Comparison of ENCODE assay signal across 9 mouse cellular contexts in genomic region chr2:71955637-71956036, GRCm38 (mm10). TPM values are rescaled to one million over a fixed set of nuclear protein-coding genes. Genes with fewer than 3 reads are reported as not detected.
A peak's percentile ranks its signal among the peaks of the same experiment; 100 is the strongest.
DNase-seq lines count a peak whose midpoint lies in the region; ATAC-seq lines count a peak whose summit lies in the region.
"Had no signal": no experiment of that assay in that cellular context is flagged by ENCODE, and none has a peak within 500 bp of the region (broad histone marks: within the 10 kb centered on the region; RNA-seq: fewer than 3 reads in every experiment).

No protein-coding gene starts in this region.

- no peaks in the 10 kb centered on the region for H3K27me3 ChIP-seq in midbrain, embryonic 10.5 days (ENCODE audit: low read depth, poor library complexity, severe bottlenecking)
- no peaks in the 10 kb centered on the region for H3K27me3 ChIP-seq in midbrain, embryonic 15.5 days (replicated peaks)
- H3K27me3 ChIP-seq: neural tube, embryonic 12.5 days had no signal

- ATAC-seq in midbrain, embryonic 15.5 days (replicated peaks), result no peak

- WGBS in midbrain, embryonic 10.5 days, result 27% methylated on average over 8 of the region's 8 CpGs
- 21% methylated on average over 8 of the region's 8 CpGs for WGBS in midbrain, embryonic 15.5 days

- DNase-seq in midbrain, embryonic 10.5 days (ENCODE audit: low spot score), result peak; percentile 39
- DNase-seq in T-cell, adult 2 months (ENCODE audit: low spot score), result peak; percentile 10
- DNase-seq in cerebellum, postnatal 14 days, result peak; percentile 81 to 82
- peak; percentile 62 to 73 for DNase-seq in heart, postnatal 14 days
- DNase-seq in left cerebral cortex, postnatal 25 days (ENCODE audit: low spot score in 2 of 2), result peak; percentile 59 to 77
- DNase-seq in retina, postnatal 7 days (ENCODE audit: low read depth, low spot score), result peak; percentile 40
- no peak for DNase-seq in c-Kit-positive CD71-positive TER-119-positive erythroid progenitor cells, embryonic 14.5 days (ENCODE audit: low spot score)

- H3K9me3 ChIP-seq in midbrain, embryonic 10.5 days (replicated peaks), result no peaks in the 10 kb centered on the region
- no peaks in the 10 kb centered on the region for H3K9me3 ChIP-seq in midbrain, embryonic 15.5 days
- H3K9me3 ChIP-seq: neural tube, embryonic 12.5 days had no signal

- H3K9ac ChIP-seq in midbrain, embryonic 15.5 days, result no peak overlapping the region
- H3K9ac ChIP-seq: neural tube, embryonic 12.5 days had no signal

- intact Hi-C loops in heart, postnatal 14 days (cut with DNase I), result loop anchor here (1.0 to 10.0 kb wide), 3 partner anchors 57 to 361 kb away; no protein-coding TSS in a partner anchor
- intact Hi-C loops in left cerebral cortex, postnatal 25 days (cut with DNase I), result loop anchor here (1.0 to 10.0 kb wide), 2 partner anchors 56 to 371 kb away; no protein-coding TSS in a partner anchor

- H3K36me3 ChIP-seq in midbrain, embryonic 10.5 days, result no peaks in the 10 kb centered on the region
- H3K36me3 ChIP-seq in midbrain, embryonic 15.5 days (replicated peaks), result no peaks in the 10 kb centered on the region
- H3K36me3 ChIP-seq: neural tube, embryonic 12.5 days had no signal

- no peak overlapping the region for H3K4me2 ChIP-seq in midbrain, embryonic 15.5 days
- H3K4me2 ChIP-seq: neural tube, embryonic 12.5 days had no signal

- no peaks in the 10 kb centered on the region for H3K4me1 ChIP-seq in midbrain, embryonic 10.5 days
- H3K4me1 ChIP-seq in midbrain, embryonic 15.5 days, result no peaks in the 10 kb centered on the region
- H3K4me1 ChIP-seq: neural tube, embryonic 12.5 days had no signal

- no peak overlapping the region for H3K4me3 ChIP-seq in midbrain, embryonic 10.5 days
- no peak overlapping the region for H3K4me3 ChIP-seq in midbrain, embryonic 15.5 days
- H3K4me3 ChIP-seq: neural tube, embryonic 12.5 days had no signal

- H3K27ac ChIP-seq in midbrain, embryonic 10.5 days (replicated peaks), result no peak overlapping the region
- no peak overlapping the region for H3K27ac ChIP-seq in midbrain, embryonic 15.5 days
- H3K27ac ChIP-seq: neural tube, embryonic 12.5 days had no signal

RNA-seq across cellular contexts. Expression of gene Rapgef4, which starts 25.4 kb away (rescaled TPM):
- 1.7 and 2.9 TPM in 2 replicates for polyA plus RNA-seq in midbrain, embryonic 10.5 days (2016; fragmentation: Nextera tagmentation; extraction: Ambion mirVana)
- 36.9 and 42.9 TPM in 2 replicates for polyA plus RNA-seq in midbrain, embryonic 15.5 days (2015; fragmentation: Nextera tagmentation; extraction: Ambion mirVana)
- 10 to 100 TPM; 18.9 to 19.3 TPM for total RNA-seq in heart, postnatal 14 days (2021)
- total RNA-seq in left cerebral cortex, postnatal 25 days (2021), result 100 to 1,000 TPM; 372 to 386 TPM

Comparison
In these comparisons a context has a peak if more than half of its experiments do, and no peak if none do; other contexts are left out.
1. RNA of gene Rapgef4, which starts 25.4 kb away (total RNA-seq): 372 to 386 TPM in left cerebral cortex, postnatal 25 days; 18.9 to 19.3 TPM in heart, postnatal 14 days; every median in the first group is over 10 times any median in the second.